Mouse (Mus musculus) kidney, embryonic 14.5 days (tissue): ENCODE measurements around the gene Dapk3. TPM values are rescaled to one million over a fixed set of nuclear protein-coding genes. Genes with fewer than 3 reads are reported as not detected.
"Not testable (repeated sequence)": the region's sequence is repeated elsewhere in the genome, so short reads cannot be mapped to it uniquely, and the experiment has no call there.

Experiments used
- ATAC-seq: fragments of 200-750 bp; cut with Nextera tagmentation; 2 replicates; pipeline ENCODE4 v1.8.0; 2017; ENCODE audit warnings: moderate number of reproducible peaks, mild to moderate bottlenecking, moderate TSS enrichment, moderate library complexity; ENCODE audit not compliant: low FRiP score, low TSS enrichment
- H3K27ac ChIP-seq: fragments of 300-500 bp; sonication (generic); 2 replicates; pipeline ENCODE4 v1.5.1; 2014; ENCODE audit warnings: low read depth, mild to moderate bottlenecking, low read length, moderate library complexity, mixed read lengths
- H3K27me3 ChIP-seq: fragments of 300-500 bp; sonication (generic); 2 replicates; pipeline ENCODE4 v1.6.1; 2014; ENCODE audit warnings: mild to moderate bottlenecking, low read length; ENCODE audit not compliant: control insufficient read depth, insufficient read depth
- H3K36me3 ChIP-seq: fragments of 300-500 bp; sonication (generic); 2 replicates; pipeline ENCODE4 v1.6.1; 2014; ENCODE audit warnings: low read length, mixed read lengths; ENCODE audit not compliant: control insufficient read depth, insufficient read depth
- H3K4me1 ChIP-seq: fragments of 300-500 bp; sonication (generic); 2 replicates; pipeline ENCODE4 v1.6.1; 2014; ENCODE audit warnings: low read length, mixed read lengths; ENCODE audit not compliant: control insufficient read depth, insufficient read depth
- H3K4me2 ChIP-seq: fragments of 300-500 bp; sonication (generic); replicated peaks from 2 replicates; pipeline ENCODE4 v1.6.1; 2014; ENCODE audit warnings: low read depth, mild to moderate bottlenecking, low read length
- H3K4me3 ChIP-seq: fragments of 300-500 bp; sonication (generic); 2 replicates; pipeline ENCODE4 v1.5.1; 2014; ENCODE audit warnings: mild to moderate bottlenecking, low read length
- H3K9ac ChIP-seq: fragments of 300-500 bp; sonication (generic); 2 replicates; pipeline ENCODE4 v1.6.1; 2014; ENCODE audit warnings: low read depth, mild to moderate bottlenecking, low read length, moderate library complexity
- H3K9me3 ChIP-seq: fragments of 300-500 bp; sonication (generic); 2 replicates; pipeline ENCODE4 v1.6.1; 2016; ENCODE audit warnings: low read length; ENCODE audit not compliant: control insufficient read depth
- WGBS: fragments of 180-500 bp; shearing (Covaris S2); extraction: QIAGEN DNeasy Blood & Tissue Kit; methylation state at CpG from one replicate; pipeline ENCODE4 v1.1.7; 2014; 5-methylcytosine and 5-hydroxymethylcytosine counted together
- polyA plus RNA-seq: library from polyadenylated mRNA; unstranded; fragments of >200 nt; fragmentation: Nextera tagmentation; extraction: Ambion mirVana; gene quantifications from 2 replicates; pipeline ENCODE4 v1.2.1, GENCODE M21; 2014

The Dapk3 gene
- polyA plus RNA-seq, 1 experiment from 2014 or later: 45.7 TPM

GRCm38 (mm10) chr10:81162318-81162652 is 20.5 kb upstream of the Dapk3 start:
- no peak for ATAC-seq
- WGBS: 38% methylated on average over 2 of the region's 2 CpGs
- H3K4me2 ChIP-seq: no peak overlapping the region
- no peak overlapping the region for H3K9ac ChIP-seq
- H3K9me3 ChIP-seq: no peaks in the 10 kb centered on the region
- H3K36me3 ChIP-seq: peaks cover 56% of the 10 kb centered on the region
- H3K4me3 ChIP-seq: no peak overlapping the region
- H3K27me3 ChIP-seq: no peaks in the 10 kb centered on the region
- H3K4me1 ChIP-seq: peaks cover 13% of the 10 kb centered on the region
- H3K27ac ChIP-seq: no peak overlapping the region

DNA sequence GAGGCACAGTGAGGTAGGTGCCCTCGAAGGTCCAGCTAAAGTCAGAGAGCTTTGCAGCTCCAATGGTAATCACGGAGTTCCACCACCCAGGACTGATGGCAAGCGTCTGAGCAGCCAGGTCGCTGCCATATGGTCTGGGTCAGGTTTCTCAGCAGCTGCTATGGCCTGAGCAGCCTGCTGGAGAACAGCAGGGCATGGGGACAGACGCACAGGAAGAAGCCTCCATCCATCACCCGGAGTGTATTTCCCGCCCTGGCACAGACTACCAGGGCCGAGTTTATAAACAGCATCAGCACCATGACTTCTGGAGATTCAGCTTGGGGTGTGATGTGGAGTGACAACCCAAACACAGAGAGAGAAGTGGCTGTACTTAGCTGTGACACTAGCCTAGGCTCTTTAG is 17.7 kb upstream of the Dapk3 start:
- H3K4me1 ChIP-seq: peaks cover 19% of the 10 kb centered on the region
- H3K27me3 ChIP-seq: no peaks in the 10 kb centered on the region
- ATAC-seq: no peak
- H3K4me2 ChIP-seq: no peak overlapping the region
- no peaks in the 10 kb centered on the region for H3K9me3 ChIP-seq
- H3K4me3 ChIP-seq: no peak overlapping the region
- 37% methylated on average over 8 of the region's 8 CpGs for WGBS
- H3K27ac ChIP-seq: no peak overlapping the region
- peak overlapping the region; percentile 37; the same call in 1 of the 2 replicates for H3K9ac ChIP-seq
- peaks cover 38% of the 10 kb centered on the region for H3K36me3 ChIP-seq

GRCm38 (mm10) chr10:81167200-81168086 is 15.4 kb upstream of the Dapk3 start, which contains the start of gene Pias4:
TSS of gene Pias4 (minus strand) at chr10:81167923.
- H3K4me3 ChIP-seq: peak within 1 kb of the TSS; percentile 80
- H3K27ac ChIP-seq: peak within 1 kb of the TSS; percentile 89
- ATAC-seq: peak; percentile 90
- peaks cover 16% of the 10 kb centered on the region for H3K36me3 ChIP-seq
- H3K4me1 ChIP-seq: peaks cover 13% of the 10 kb centered on the region; the same call in 1 of the 2 replicates
- no peaks in the 10 kb centered on the region for H3K9me3 ChIP-seq
- H3K27me3 ChIP-seq: no peaks in the 10 kb centered on the region
- H3K4me2 ChIP-seq: peak within 1 kb of the TSS; percentile 79
- peak within 1 kb of the TSS; percentile 83 for H3K9ac ChIP-seq
- under 1% methylated on average over 52 of the region's 64 CpGs for WGBS

GRCm38 (mm10) chr10:81168087-81168431 is 14.7 kb upstream of the Dapk3 start:
- peak overlapping the region; percentile 43 for H3K4me3 ChIP-seq
- H3K27ac ChIP-seq: peak overlapping the region; percentile 89
- H3K4me1 ChIP-seq: peaks cover 11% of the 10 kb centered on the region; the same call in 1 of the 2 replicates
- H3K27me3 ChIP-seq: no peaks in the 10 kb centered on the region
- peak overlapping the region; percentile 61; the same call in 1 of the 2 replicates for H3K9ac ChIP-seq
- H3K4me2 ChIP-seq: peak overlapping the region; percentile 79
- peak; percentile 61 for ATAC-seq
- WGBS: 7% methylated on average over 5 of the region's 5 CpGs
- peaks cover 12% of the 10 kb centered on the region for H3K36me3 ChIP-seq
- H3K9me3 ChIP-seq: no peaks in the 10 kb centered on the region

DNA sequence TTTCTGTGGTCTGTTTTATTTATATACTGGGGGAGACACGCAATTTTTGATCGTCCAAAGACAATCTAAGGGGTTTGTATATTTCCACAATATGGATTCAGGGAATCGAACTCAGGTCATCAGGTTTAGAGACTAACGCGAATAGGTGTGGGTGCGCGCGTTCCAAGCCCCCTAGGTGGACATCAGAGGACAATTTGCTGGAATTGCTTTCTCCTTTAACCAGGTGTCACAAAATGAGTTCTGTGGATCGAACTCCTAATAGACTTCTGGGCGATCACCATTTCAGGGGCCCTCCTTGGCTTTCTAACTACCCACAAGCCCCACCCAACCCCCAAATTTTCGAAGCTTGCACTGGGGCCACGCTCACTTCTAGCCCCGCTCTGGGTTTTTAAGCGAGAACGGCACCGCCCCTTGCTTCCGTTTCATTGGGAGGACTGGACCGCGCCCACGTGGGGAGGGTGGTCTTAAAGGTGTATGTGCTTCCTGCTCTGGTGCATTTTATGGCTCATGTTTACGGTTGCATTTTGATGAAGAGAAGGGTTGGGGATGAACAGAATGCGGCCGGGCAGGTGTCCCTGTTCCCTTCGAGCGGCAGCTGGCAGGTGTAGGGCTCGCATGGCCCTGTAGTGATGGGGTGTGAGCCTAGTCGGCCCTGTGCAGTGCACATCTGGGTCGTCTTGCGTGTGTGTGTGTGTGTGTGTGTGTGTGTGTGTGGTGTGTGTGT is 14.1 kb upstream of the Dapk3 start:
- H3K9ac ChIP-seq: peak overlapping the region; percentile 61
- peak overlapping the region; percentile 43 for H3K4me3 ChIP-seq
- peak overlapping the region; percentile 79 for H3K4me2 ChIP-seq
- 2% methylated on average over 29 of the region's 29 CpGs for WGBS
- H3K36me3 ChIP-seq: peaks cover 7% of the 10 kb centered on the region
- H3K4me1 ChIP-seq: peaks cover 15% of the 10 kb centered on the region; the same call in 1 of the 2 replicates
- H3K9me3 ChIP-seq: no peaks in the 10 kb centered on the region
- ATAC-seq: peak; percentile 44
- no peaks in the 10 kb centered on the region for H3K27me3 ChIP-seq
- H3K27ac ChIP-seq: peak overlapping the region; percentile 89

- Histone ChIP-seq H3K4me2 (peak overlapping the region; percentile 17), H3K4me1 (peaks cover 23% of the 10 kb centered on the region)
- H3K9me3 ChIP-seq, H3K27me3 ChIP-seq, H3K27ac ChIP-seq, H3K36me3 ChIP-seq, H3K9ac ChIP-seq, H3K4me3 ChIP-seq, ATAC-seq: not testable (repeated sequence)
- WGBS: 35% methylated on average over 11 of the region's 14 CpGs
These were observed 13.3 kb upstream of the Dapk3 start for GRCm38 (mm10) chr10:81169411-81169900.

DNA sequence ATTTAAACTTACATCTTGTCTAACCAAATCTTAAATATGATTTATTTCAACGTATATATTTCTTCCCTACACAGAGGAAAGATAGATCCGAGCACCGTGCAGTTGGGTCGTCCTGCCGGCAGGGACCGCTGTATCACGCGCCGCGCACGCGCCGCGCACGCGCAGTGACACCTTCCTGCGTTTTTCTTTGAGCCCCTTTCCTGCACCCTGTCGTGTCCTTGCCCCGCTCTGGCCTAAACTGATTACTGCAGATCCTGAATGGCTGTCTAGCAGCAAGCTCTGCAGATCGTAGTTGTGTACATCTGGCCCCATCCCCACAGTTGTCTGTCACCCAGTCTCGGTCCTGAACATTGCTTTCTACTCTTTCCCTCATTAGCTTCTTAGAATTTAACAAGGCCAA is 9.7 kb upstream of the Dapk3 start:
- no peak overlapping the region for H3K4me3 ChIP-seq
- peaks cover 10% of the 10 kb centered on the region for H3K36me3 ChIP-seq
- H3K27me3 ChIP-seq: no peaks in the 10 kb centered on the region
- WGBS: 4% methylated on average over 21 of the region's 21 CpGs
- H3K4me1 ChIP-seq: peaks cover 34% of the 10 kb centered on the region
- peak overlapping the region; percentile 5; the same call in 1 of the 2 replicates for H3K9ac ChIP-seq
- no peaks in the 10 kb centered on the region for H3K9me3 ChIP-seq
- H3K27ac ChIP-seq: peak overlapping the region; percentile 92
- peak; percentile 14 for ATAC-seq
- no peak overlapping the region; the same call in 1 of the 2 replicates for H3K4me2 ChIP-seq

DNA sequence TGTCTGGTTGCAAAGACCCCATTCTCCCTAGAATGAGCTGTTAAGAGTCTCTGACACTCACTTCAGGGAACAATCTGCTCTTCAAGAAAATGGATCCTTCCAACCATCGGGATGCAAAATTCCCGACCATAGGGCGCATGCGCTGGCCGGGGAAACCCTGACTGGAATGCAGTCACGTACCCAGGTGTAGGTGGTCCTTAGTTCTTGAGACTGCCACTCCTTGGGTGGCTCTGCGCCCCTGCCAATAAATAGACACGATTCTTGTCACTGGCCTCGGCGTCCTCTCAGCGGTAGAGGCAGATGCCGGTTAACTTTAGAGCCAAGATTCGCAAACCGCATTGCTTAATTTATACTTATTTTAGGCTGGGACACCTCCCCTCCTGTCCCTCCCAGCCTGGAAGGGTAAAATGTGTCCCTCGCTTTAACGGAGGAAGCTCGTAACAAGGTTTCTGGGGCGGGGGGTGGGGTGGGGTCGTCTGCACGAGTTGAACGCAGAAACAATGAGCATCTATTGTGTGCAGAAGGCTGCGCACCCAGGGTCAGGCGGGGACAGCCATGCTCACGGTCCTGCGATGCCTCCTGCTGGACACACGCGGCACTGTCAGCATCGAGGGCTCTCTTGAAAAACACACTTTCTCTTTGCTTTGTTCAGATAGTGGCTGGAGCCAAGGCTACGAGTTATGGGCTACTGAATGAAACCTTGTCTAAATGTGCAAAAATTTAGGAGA is 8.0 kb upstream of the Dapk3 start:
- Histone ChIP-seq H3K4me3 (peak overlapping the region; percentile 38), H3K9me3 (no peaks in the 10 kb centered on the region), H3K27ac (peak overlapping the region; percentile 92), H3K36me3 (peaks cover 26% of the 10 kb centered on the region), H3K4me2 (peak overlapping the region; percentile 83), H3K9ac (peak overlapping the region; percentile 57), H3K27me3 (no peaks in the 10 kb centered on the region), H3K4me1 (peaks cover 38% of the 10 kb centered on the region)
- 1% methylated on average over 29 of the region's 29 CpGs for WGBS
- ATAC-seq: peak; percentile 53
